Mouse (Mus musculus) lung, adult 2 months (tissue): ENCODE data around the gene St6galnac5.

Experiments
- CTCF ChIP-seq: fragments of 200-500 bp; IDR thresholded peaks from 2 replicates; pipeline ENCODE4 v1.5.1; 2011; ENCODE audit warnings: mild to moderate bottlenecking, low read length, control low read depth; ENCODE audit not compliant: insufficient read depth
- POLR2A ChIP-seq: fragments of 200-500 bp; IDR thresholded peaks from 2 replicates; pipeline ENCODE4 v1.6.1; 2011; ENCODE audit warnings: low read depth, mild to moderate bottlenecking, control low read depth, low read length, borderline replicate concordance; ENCODE audit errors: extremely low read depth

DNA sequence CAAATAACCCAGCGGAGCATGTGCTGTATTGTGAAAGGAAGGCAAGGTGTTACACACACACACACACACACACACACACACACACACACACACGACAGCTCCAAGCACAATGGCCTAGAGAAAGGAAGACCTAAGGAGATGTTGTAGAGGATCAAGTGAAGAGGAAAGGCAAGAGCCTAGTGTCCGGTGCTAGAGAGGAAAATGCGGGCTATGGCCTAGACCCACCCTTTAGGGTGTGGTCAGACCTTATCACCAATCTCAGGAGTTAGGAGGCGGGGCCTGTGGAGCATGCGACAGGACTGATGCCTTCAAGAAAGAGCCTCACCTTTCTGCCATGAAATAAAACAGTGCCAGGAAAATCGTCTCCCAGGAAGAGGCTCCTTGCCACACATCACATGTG, 33.5 kb downstream of the St6galnac5 start:
- TF ChIP-seq CTCF (no peak), POLR2A (no peak)
